Mouse (Mus musculus) telencephalon, adult 2 months (tissue): Measurements from ENCODE around the gene Ell.

Experiments used
- DNase-seq: peaks from one replicate; pipeline ENCODE4 v3.0.0-alpha.2; 2011; ENCODE audit warnings: low read depth, low spot score

Gene Ell

DNA sequence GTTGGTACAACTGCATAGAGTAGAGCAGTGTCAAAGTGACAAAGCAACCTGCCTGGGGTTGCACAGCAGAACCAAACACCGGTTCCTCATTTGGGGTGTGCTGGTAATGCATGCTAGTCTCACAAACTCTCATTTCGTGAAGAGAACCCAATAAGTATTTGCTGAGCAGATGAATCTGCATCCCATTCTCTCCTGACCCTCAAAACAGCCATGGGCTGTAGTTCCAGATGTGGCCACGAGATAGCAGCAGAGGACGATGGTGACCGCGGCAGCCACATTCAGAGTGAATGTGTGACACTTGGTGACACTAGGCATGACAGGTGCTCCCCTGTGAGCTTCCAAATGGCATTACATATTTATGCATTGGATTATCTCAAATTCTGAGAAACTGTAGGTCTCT, 72.6 kb downstream of the Ell start:
- no peak for DNase-seq

DNA sequence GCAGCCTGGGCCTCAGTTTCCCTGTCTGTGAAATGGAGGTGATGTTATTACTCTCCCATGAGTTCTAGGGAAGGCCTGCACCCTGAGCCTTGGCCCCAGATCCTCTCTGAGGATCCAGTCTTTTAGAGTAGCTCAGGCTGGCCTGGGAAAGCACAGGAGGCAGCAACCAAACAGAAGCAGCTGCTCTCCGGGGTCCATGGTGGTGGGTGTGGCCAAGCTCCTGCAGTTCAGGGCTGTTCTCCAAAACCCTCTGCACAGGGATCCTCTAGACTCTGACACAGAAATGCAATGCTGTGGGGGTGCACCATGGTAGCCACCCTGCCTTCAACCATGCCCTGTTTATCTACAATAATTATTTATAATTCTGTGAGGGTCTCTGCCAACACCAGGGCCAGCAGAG, 74.5 kb downstream of the Ell start:
- no peak for DNase-seq

DNA sequence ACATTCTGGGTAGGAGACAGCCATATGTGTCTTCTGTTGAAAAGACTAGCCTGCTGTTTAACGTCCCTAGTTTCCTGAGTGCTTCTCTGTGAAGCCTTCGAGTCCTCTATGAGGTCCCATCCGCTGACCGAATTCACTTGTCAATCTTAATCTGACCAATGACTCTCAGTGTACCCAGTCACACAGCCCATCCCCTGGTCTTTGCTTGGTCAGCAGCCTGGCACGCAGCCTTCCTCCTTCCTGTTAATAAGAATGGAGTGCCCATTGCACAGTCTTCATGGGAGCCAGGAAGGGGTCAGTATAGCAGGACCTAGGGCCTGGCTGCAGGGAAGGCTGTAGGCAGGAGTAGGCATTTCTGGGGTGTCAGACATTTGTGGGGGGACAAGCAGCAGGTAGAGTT, 75.2 kb downstream of the Ell start:
- no peak for DNase-seq

DNA sequence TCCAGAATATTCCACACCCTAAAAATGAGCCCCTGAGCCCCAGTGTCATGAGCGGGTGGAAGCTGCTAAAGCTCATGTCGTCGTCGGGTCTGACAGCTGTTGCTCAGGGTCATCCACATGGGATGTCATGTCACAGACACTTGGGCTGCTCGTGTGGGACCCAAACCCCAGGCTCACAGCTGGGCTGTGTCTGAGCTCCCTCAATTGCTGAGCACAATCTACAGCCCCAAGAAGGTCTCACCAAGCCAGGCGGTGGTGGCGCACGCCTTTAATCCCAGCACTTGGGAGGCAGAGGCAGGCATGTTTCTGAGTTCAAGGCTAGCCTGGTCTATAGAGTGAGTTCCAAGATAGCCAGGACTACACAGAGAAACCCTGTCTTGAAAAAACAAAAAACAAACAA, 76.0 kb downstream of the Ell start:
- DNase-seq: no peak

DNA sequence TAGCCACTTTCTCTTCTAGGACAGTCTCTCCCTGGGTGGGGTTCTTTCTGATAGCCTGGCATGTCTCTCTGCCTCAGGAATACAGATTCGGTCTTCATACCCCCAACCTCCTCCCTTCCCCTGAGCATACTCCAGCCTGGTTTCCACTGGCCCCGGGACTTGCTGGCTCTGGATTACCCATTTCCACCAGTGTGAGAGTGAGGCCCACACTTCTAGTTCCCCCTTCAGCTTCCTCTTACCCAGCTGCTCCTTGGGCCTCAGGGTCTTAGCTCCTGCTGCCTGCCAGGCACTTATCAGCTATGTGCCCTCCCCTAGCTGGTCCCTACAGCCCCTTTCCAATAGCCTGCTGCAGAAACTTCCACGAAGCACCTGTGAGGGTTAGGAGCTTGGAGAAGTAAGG, 76.6 kb downstream of the Ell start, which contains the start of gene Lrrc25:
TSS of gene Lrrc25 (plus strand) at position 262 of the 400 bp plus-strand sequence.
- DNase-seq: no peak

DNA sequence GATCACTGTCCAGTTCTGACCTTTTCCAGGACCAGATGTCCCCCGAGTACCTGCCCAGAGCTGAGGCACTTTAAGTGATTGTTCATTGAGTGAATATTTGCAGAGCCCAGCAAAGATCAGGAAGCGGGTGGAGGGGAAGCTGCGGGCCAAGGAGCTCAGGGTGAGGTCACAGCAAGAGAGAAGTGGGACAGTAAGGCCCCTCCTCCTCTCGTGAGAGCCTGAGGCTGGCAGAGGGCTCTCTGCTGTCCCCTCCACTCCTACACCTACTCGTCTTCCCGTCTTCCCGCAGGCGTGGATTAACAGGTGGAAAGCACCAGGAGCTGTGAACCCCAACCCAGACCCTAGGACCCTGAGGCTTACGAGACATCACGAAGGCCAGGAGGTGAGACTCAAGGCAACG, 77.4 kb downstream of the Ell start:
- no peak for DNase-seq

DNA sequence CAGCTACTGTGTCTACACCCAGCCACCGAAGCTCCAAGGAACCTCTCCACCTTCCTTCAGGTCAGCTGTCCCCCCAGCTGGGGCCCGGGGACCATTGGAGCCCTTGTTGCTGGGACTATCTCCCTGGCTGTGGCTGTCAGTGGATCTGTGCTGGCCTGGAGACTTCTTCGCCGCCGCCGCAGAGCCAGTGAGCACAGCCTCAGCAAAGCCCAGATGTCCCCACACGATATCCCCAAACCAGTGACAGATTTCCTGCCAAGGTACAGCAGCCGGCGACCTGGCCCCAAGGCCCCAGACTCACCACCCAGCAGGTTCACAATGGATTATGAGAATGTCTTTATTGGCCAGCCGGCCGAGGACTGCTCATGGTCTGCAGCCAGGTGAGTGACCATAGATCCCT, 78.7 kb downstream of the Ell start:
- no peak for DNase-seq

DNA sequence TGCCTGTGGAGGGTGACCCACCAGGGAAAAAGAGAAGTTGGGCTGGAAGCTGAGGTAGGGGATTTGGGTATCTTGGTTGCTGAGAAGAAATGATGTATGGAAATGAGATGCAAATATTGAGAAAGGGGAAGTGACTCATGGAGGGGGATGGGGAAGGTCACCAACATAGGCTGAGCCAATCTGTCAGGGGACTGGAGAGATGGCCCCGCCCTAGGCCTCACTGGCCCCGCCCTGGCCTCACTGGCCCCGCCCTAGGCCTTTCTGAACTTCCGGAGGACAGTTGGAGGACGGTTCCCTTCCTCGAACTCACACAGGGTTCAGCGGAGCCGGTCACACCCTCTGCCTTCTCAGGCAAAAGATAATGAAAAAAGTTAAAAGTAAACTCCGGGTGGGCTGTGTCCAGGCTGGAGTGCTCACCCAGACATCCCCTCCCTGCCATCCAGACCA, 79.7 kb downstream of the Ell start:
- no peak for DNase-seq

DNA sequence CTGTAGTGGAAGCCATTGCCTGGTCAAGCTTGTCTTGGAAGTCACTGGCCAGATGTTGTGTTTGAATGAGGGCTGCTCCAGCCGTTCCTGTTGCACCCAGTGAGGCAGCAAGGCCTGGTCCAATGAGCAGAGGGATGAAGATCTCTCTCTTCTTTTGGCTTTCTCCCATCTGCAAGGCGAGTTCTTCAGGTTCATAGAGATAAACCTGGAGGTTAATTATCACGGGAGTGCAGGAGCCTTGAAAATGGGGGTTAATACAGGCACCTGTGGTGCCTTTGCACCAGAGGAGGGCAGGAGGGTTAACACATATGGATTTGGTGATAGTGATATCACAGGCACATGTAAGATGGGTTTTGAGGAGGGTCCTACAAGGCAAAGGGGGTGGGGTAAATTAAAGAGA, 83.0 kb downstream of the Ell start:
- DNase-seq: no peak

DNA sequence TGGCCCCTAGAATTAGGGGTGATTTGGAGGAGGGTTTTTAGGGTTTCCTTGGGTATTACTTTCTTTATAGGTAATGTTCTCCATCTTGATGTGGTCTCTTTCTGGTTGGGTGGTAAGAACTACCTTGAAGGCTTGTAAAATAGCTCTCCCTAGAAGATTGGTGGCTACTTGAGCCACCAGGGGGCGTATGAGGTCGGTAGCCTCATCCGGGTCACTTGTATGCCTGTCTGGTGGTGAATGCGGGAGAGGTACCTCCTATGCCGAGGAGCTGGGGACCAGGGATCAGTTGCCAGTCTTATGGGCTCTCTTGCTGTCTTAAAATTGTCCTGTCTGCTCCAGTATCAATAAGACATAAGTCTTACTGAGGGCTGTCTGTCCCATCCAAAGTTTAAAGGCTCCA, 85.8 kb downstream of the Ell start:
- no peak for DNase-seq

DNA sequence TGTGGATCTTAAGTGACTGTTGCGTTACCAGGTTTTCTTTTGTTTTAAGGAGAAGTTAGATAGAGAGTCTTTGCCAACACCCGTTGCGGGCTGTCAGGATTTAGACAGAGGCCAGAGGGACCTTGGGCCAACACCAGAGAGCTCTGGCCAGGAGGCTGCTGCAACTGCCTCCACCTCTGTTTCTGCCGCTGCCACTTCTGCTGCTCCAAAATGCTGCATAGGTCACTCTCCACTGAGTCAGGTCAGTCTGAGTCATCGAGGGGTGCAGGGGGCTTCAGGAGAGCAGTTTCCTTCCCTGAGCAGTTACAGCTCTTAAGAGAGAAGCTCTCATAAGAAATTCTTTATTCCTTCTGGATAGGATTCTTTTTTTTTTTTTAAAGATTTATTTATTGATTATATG, 87.8 kb downstream of the Ell start:
- DNase-seq: no peak

DNA sequence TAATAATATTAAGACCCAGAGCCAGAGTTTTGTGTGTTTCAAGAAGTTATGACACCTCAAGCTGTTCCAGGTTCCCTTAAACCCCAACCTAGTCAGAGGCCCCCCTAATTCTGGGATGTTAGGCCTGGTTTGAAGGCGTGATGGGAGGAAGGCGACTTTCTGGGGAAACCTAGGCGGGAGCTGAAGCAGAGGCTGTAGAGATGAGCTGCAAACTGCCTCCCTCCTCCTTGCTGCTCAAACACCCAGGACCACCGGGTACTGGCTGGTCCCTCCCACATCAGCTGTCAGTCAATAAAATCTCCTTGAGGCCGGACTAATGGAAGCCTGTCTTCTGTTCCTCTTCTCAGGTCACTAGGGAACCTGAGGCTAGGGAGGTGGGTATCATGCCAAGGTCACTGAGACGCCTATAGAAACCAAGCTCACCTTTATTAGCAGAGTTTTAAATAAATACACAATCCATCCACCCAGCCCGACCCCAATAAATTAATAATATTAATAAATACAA, 89.8 kb downstream of the Ell start:
- no peak for DNase-seq

DNA sequence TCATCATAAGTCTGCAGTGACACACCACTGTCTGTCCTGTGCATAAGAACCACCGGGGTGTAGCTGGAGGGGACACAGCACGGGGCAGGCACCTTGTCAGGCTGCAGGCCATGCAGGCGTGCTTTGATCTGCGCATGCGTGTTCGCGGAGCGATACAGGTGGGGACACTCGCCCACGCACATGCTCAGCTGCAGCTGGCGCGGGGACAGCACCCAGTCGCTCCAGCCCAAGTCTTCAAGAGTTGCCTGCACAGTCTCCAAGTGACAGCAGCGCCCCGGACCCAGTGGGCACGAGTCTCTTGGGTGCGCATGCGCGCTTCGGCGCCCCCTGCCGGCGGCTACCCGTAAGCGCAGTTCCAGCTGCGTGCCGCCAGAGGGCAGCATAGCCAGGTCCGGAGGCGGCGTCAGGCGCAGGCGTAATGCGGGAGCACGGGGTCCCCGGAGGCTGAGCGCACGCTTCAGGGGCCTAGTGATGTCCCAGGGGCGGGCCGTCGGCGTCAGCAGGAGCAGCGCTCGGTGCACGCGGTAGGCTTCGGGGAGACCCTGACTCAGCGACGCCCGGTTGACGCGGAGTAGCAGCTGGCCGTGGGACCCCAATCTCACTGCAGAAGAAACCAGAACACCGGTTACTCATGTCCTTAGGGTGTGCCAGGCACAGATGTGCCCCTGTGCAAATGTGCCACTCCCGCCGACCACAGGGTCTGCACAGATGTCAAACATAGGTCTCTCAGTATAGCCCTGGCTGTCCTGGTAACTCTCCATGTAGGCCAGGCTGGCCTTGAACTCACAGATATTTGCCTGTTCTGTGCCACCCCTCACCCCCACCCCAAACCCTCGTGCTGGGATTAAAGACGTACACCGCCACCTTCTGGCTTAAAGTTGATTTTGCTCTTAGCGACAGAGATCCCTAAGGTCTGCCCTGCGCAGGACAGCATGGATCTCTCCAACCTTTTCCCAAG, 90.6 kb downstream of the Ell start:
- peak; percentile 73 for DNase-seq

DNA sequence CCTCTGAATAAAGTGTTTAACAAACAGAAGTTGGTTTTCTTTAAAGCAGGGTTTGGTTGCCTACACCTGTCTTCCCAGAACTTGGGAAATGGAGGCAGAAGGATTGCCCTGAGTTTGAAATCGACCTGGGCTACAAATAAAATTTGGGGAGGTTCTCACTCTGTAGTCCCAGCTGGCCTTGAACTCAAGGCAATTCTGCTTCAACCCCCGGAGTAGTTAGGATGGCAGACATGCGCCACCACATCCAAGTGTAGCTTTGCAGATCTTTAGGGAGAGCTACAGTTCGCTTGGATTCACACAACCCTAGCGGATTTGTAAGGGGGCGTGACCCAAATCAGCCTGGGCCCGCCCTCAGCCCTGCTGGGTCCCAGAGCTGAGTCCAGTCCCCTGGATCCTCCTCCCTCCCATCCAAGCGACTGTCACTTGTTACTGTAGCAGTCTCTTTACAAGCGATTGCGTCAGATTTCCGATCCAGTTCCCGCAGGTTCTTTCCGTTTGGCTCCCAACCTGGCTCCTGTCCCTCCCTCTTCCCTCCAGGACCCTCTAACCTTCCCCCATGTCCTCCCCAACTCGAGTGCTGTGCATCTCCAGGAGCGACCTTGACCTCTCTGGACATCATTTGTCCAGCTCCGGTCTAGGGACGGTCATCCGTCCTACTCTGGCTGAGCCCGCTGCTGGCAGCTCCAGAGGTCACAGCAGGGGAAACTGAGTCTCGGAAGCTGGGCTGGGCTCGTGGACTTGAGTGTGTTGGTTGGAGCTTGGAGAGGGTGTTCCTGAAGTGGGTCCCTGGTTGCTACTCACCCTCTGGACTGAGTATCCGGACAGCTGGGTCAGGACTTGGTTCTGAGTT, 91.5 kb downstream of the Ell start:
- DNase-seq: no peak

DNA sequence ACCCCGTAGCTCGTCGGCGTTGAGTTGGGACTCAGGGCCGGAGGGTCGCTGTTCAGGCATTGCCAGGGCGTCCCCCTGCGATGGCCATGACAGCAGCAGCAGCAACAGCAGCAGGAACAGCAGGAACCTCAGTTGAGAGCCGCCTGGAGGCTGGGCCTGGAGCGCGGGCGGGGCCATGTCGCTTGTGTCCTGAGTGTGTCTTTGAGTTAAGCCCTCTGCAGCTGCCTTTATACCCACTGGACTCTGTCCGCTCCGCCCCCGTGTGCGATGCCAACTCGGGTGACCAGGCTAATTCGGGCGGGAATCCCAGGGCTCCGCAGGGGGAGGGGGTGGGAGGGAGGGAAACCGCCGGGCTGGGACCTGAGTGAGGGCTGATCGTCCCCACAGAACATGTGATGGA, 92.2 kb downstream of the Ell start:
- DNase-seq: no peak

DNA sequence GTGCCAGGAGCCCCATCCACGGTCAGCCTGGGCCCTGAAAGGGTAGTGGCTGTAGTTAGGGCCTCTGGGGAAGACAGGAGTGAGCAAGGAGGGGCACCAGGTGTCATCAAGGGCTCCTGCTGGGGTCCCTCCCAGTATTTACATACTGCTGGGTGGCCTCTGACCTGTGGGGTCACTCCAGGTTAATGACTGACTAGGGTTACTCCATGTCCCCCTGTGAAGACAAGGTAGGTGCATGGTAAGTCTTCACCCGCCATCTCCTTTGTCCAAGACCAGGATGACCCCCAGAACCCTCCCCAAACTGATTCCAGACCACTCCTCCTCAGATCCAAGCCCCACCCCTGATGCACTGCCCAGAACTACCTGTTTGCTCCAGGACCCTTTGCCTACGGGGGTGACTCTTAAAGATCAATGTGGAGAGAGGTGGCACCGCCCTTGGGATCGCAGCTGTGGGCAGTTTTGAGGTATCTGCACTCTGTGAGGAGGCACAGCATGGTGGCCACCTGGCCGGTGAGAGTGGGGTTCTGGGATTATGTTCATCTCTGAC, 93.2 kb downstream of the Ell start, which contains the start of gene Gdf15:
TSS of gene Gdf15 (minus strand) at position 111 of the 547 bp plus-strand sequence.
- DNase-seq: no peak

DNA sequence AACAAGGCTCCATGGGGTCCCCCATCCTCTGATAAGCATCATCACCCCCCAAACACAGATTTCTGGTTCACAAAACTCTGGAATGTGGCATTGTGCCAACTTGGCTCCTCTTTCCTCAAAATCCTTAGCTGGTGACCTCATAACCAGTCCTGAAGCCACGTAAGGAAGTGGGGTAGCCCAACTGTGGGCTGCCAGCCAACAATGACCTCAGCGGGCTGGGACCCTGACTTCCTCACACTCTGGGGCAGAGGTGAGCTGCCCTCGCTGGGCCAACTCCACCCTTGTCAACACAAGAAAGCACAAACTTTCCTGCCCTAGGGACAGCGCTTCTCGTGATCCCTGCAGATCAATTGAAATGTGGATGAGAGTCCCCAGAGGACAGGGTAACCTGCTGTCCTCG, 94.8 kb downstream of the Ell start:
- DNase-seq: no peak

DNA sequence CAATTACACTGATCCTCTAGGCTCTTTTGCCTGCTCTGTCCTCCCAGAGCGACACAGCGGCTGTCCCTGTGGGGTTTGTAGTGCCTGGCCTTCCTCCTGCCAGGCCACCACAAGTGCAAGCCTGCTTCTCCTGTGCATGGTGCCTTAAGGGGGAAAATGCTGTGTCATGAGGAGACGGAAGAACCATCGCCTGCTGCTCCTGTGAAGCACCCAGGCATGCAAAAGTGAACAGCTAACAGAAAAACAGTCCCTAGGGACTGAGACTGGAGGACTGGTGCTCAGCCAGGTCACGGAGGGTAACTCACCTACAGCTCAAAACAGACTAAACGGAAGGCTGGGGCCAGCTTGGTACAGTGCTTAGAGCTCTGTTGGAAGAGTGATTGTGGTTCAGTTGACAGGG, 96.3 kb downstream of the Ell start:
- no peak for DNase-seq

DNA sequence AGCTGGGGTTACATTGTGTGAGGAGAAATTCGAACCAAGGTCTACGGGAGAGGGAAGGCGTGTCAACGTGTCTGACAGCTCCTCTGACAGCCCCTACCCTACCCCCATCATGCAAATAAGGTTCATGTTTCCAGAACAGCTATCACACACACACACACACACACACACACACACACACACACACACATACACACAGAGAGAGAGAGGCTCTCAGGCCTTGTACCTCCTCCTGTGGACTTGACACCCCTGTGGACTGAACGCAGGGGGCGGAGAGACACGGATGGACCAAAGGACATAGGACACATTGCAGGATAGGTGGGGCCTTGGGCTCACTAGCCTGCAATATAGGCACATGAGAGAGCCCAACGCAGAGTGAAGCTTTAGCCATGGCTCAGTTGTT, 97.6 kb downstream of the Ell start:
- DNase-seq: no peak

DNA sequence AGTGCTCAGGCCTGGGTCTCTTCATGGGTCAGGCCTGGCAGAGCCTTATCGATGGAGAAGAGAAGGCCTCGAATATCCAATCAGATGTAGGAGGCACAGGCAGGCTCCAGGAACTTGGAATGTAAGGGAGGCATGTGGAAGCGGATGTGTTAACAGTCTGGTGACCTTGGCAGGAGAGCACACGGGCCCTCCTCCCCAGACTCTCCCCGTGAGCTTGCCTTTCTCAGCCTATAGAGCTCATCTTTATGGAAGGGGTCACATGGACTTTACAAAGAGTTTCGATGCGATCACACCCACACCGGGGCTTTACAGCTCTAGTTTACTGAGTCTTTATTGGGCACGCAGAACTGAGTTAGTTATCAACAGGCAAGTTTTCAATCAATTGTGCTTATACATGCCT, 99.5 kb downstream of the Ell start:
- DNase-seq: no peak
